Mouse (Mus musculus) left cerebral cortex, adult 18-20 months (tissue): Measurements from ENCODE around the gene Unc50. TPM values are rescaled to one million over a fixed set of nuclear protein-coding genes. Genes with fewer than 3 reads are reported as not detected.

Experiments used
- DNase-seq, 2 experiments: peaks; one replicate each; pipeline ENCODE4 v3.0.0; 2021 to 2022; ENCODE audit warnings: low spot score in 2 of 2, mixed read lengths in 1 of 2
- total RNA-seq, 2 experiments: library from RNA; stranded (reverse); gene quantifications; 2 replicates each; pipeline ENCODE4 v1.2.3; 2021

Unc50 gene
- total RNA-seq, 2 experiments from 2014 or later = 58.5 to 59.5 TPM

DNA sequence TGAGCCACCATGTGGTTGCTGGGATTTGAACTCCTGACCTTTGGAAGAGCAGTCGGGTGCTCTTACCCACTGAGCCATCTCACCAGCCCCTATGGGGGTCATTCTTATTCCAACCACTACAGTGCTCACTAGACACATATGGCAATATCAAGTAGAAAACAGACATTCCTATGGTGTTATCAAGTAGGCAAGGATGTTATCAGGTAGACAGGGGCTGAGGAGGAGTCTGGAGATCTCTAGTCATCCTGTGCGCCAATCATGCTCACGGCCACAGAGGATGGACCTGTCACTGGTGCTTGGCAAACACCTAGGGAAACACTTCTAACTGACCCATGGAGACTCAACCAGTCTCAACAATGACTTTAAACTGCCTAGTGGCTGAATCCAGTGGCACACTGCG, 54.7 kb downstream of the Unc50 start:
- no peak for DNase-seq

DNA sequence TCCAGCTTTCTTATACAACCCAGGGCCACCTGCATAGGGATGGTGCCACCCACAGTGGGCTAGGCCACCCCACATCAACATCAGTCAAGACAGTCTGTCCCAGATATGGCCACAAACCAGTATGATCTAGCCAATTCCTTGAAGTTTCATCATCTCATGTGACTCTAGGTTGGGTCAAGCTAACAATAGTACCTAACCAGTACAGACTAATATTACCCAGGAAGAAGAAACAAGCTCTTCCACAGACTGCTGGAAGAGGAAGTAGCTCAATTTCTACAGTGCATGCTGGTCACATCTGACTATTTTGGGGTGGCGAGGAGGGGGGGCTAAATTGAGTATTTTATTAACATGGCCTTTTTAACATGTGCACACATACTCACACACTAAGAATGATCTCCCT, 56.5 kb downstream of the Unc50 start:
- DNase-seq = no peak

- no peak for DNase-seq
Observed at GRCm38 (mm10) chr1:37486994-37487393, 57.1 kb downstream of the Unc50 start.

- DNase-seq = no peak
Observed at GRCm38 (mm10) chr1:37488531-37488930, 58.6 kb downstream of the Unc50 start.

Other genes starting within 250 kb of the Unc50 start
- under 1 TPM in 1 of 2 experiments, not detected in 1; 0.12 TPM for gene Cnga3, start 215.7 kb upstream of the Unc50 start, total RNA-seq
- 100 to 1,000 TPM; 212 to 215 TPM for gene Inpp4a, start 130.3 kb upstream of the Unc50 start, total RNA-seq
- gene Coa5, start within 50 bp of the Unc50 start, total RNA-seq = 10 to 100 TPM; 66.0 to 66.1 TPM
- gene Mgat4a, start 110.9 kb downstream of the Unc50 start, total RNA-seq = 10 to 100 TPM; 31.7 to 35.0 TPM